Mouse (Mus musculus) limb, embryonic 15.5 days (tissue): ENCODE results near the gene Kdm2b. TPM values are rescaled to one million over a fixed set of nuclear protein-coding genes. Genes with fewer than 3 reads are reported as not detected.

ENCODE experiments used
- ATAC-seq: fragments of 200-750 bp; cut with Nextera tagmentation; 2 replicates; pipeline ENCODE4 v1.8.0; 2017; ENCODE audit warnings: low read depth, moderate TSS enrichment; ENCODE audit not compliant: insufficient number of reproducible peaks, low FRiP score, low TSS enrichment
- H3K27ac ChIP-seq: fragments of 300-500 bp; sonication (generic); 2 replicates; pipeline ENCODE4 v1.5.1; 2015; ENCODE audit warnings: moderate library complexity, mild to moderate bottlenecking, inconsistent platforms
- H3K27me3 ChIP-seq: fragments of 300-500 bp; sonication (generic); 2 replicates; pipeline ENCODE4 v1.6.1; 2015; ENCODE audit warnings: inconsistent platforms
- H3K36me3 ChIP-seq: fragments of 300-500 bp; sonication (generic); 2 replicates; pipeline ENCODE4 v1.6.1; 2015; ENCODE audit warnings: inconsistent platforms
- H3K4me1 ChIP-seq: fragments of 300-500 bp; sonication (generic); 2 replicates; pipeline ENCODE4 v1.6.1; 2015; ENCODE audit warnings: inconsistent platforms
- H3K4me2 ChIP-seq: fragments of 300-500 bp; sonication (generic); 2 replicates; pipeline ENCODE4 v1.6.1; 2015; ENCODE audit warnings: mild to moderate bottlenecking, inconsistent platforms
- H3K4me3 ChIP-seq: fragments of 300-500 bp; sonication (generic); 2 replicates; pipeline ENCODE4 v1.5.1; 2015; ENCODE audit warnings: mild to moderate bottlenecking, inconsistent platforms
- H3K9ac ChIP-seq: fragments of 300-500 bp; sonication (generic); 2 replicates; pipeline ENCODE4 v1.6.1; 2015; ENCODE audit warnings: inconsistent platforms
- H3K9me3 ChIP-seq: fragments of 300-500 bp; sonication (generic); 2 replicates; pipeline ENCODE4 v1.6.1; 2016; ENCODE audit warnings: inconsistent platforms
- WGBS: fragments of 180-500 bp; shearing (Covaris S2); methylation state at CpG from one replicate; pipeline ENCODE4 v1.1.7; 2015; 5-methylcytosine and 5-hydroxymethylcytosine counted together
- polyA plus RNA-seq: library from polyadenylated mRNA; unstranded; fragments of >200 nt; fragmentation: Nextera tagmentation; extraction: Ambion mirVana; gene quantifications from 2 replicates; pipeline ENCODE4 v1.2.1, GENCODE M21; 2015

Kdm2b gene
- polyA plus RNA-seq, 1 experiment from 2014 or later: 46.0 TPM

GRCm38 (mm10) chr5:122938676-122939075 is 50.9 kb downstream of the Kdm2b start:
- WGBS: 81% methylated on average over 3 of the region's 3 CpGs
- no peaks in the 10 kb centered on the region for H3K9me3 ChIP-seq
- H3K9ac ChIP-seq: no peak overlapping the region
- no peak overlapping the region for H3K4me3 ChIP-seq
- 0 out of 2 replicates have a peak, but pooled peaks cover 2% of the 10 kb centered on the region for H3K36me3 ChIP-seq
- no peak for ATAC-seq
- H3K27me3 ChIP-seq: no peaks in the 10 kb centered on the region
- H3K4me2 ChIP-seq: no peak overlapping the region
- 0 out of 2 replicates have a peak, but pooled peaks cover 11% of the 10 kb centered on the region for H3K4me1 ChIP-seq
- H3K27ac ChIP-seq: no peak overlapping the region

- H3K4me3 ChIP-seq: no peak overlapping the region
- no peak overlapping the region for H3K27ac ChIP-seq
- H3K27me3 ChIP-seq: no peaks in the 10 kb centered on the region
- H3K36me3 ChIP-seq: 0 out of 2 replicates have a peak, but pooled peaks cover 2% of the 10 kb centered on the region
- H3K4me1 ChIP-seq: 0 out of 2 replicates have a peak, but pooled peaks cover 11% of the 10 kb centered on the region
- H3K9me3 ChIP-seq: no peaks in the 10 kb centered on the region
- 75% methylated on average over 4 of the region's 4 CpGs for WGBS
- no peak overlapping the region for H3K9ac ChIP-seq
- no peak overlapping the region for H3K4me2 ChIP-seq
- no peak for ATAC-seq
Observed at GRCm38 (mm10) chr5:122937958-122938540, 51.6 kb downstream of the Kdm2b start.

- Histone ChIP-seq H3K9ac (no peak overlapping the region), H3K27me3 (no peaks in the 10 kb centered on the region), H3K36me3 (peaks cover 7% of the 10 kb centered on the region), H3K4me2 (no peak overlapping the region), H3K9me3 (no peaks in the 10 kb centered on the region), H3K27ac (no peak overlapping the region), H3K4me3 (no peak overlapping the region), H3K4me1 (0 out of 2 replicates have a peak, but pooled peaks cover 11% of the 10 kb centered on the region)
- 75% methylated on average over 6 of the region's 6 CpGs for WGBS
- ATAC-seq: no peak
Observed at GRCm38 (mm10) chr5:122937031-122937430, 52.6 kb downstream of the Kdm2b start.

- Histone ChIP-seq H3K4me3 (no peak overlapping the region), H3K4me2 (no peak overlapping the region), H3K27me3 (no peaks in the 10 kb centered on the region), H3K4me1 (0 out of 2 replicates have a peak, but pooled peaks cover 11% of the 10 kb centered on the region), H3K27ac (no peak overlapping the region), H3K9ac (no peak overlapping the region), H3K36me3 (peaks cover 8% of the 10 kb centered on the region), H3K9me3 (no peaks in the 10 kb centered on the region)
- 89% methylated on average over 4 of the region's 4 CpGs for WGBS
- no peak for ATAC-seq
Observed at GRCm38 (mm10) chr5:122935810-122936209, 53.8 kb downstream of the Kdm2b start.

GRCm38 (mm10) chr5:122930991-122931390 is 58.6 kb downstream of the Kdm2b start:
- ATAC-seq: no peak
- Histone ChIP-seq H3K27me3 (no peaks in the 10 kb centered on the region), H3K4me3 (no peak overlapping the region), H3K4me2 (no peak overlapping the region), H3K9ac (no peak overlapping the region), H3K9me3 (no peaks in the 10 kb centered on the region), H3K36me3 (peaks cover 8% of the 10 kb centered on the region), H3K27ac (no peak overlapping the region), H3K4me1 (peaks cover 12% of the 10 kb centered on the region)
- WGBS: 68% methylated on average over 7 of the region's 7 CpGs

GRCm38 (mm10) chr5:122928293-122928692 is 61.3 kb downstream of the Kdm2b start:
- ATAC-seq: no peak
- H3K9ac ChIP-seq: no peak overlapping the region
- H3K36me3 ChIP-seq: peaks cover 6% of the 10 kb centered on the region
- H3K4me3 ChIP-seq: no peak overlapping the region
- 50% methylated on average over 3 of the region's 3 CpGs for WGBS
- no peak overlapping the region for H3K4me2 ChIP-seq
- H3K27me3 ChIP-seq: no peaks in the 10 kb centered on the region
- no peak overlapping the region for H3K27ac ChIP-seq
- no peaks in the 10 kb centered on the region for H3K9me3 ChIP-seq
- H3K4me1 ChIP-seq: peaks cover 16% of the 10 kb centered on the region

GRCm38 (mm10) chr5:122927703-122928102 is 61.9 kb downstream of the Kdm2b start:
- peaks cover 16% of the 10 kb centered on the region for H3K4me1 ChIP-seq
- H3K9me3 ChIP-seq: no peaks in the 10 kb centered on the region
- H3K36me3 ChIP-seq: peaks cover 6% of the 10 kb centered on the region
- H3K4me3 ChIP-seq: no peak overlapping the region
- no peaks in the 10 kb centered on the region for H3K27me3 ChIP-seq
- ATAC-seq: no peak
- no peak overlapping the region for H3K4me2 ChIP-seq
- H3K9ac ChIP-seq: no peak overlapping the region
- H3K27ac ChIP-seq: 0 out of 2 replicates have a peak overlapping the region, but pooled peaks have one; percentile 30
- 71% methylated on average over 6 of the region's 6 CpGs for WGBS

- no peaks in the 10 kb centered on the region for H3K27me3 ChIP-seq
- H3K36me3 ChIP-seq: peaks cover 2% of the 10 kb centered on the region; the same call in 1 of the 2 replicates
- H3K4me1 ChIP-seq: peaks cover 16% of the 10 kb centered on the region
- H3K27ac ChIP-seq: no peak overlapping the region; the same call in 1 of the 2 replicates
- no peak overlapping the region for H3K4me3 ChIP-seq
- 78% methylated on average over 8 of the region's 8 CpGs for WGBS
- no peaks in the 10 kb centered on the region for H3K9me3 ChIP-seq
- H3K9ac ChIP-seq: no peak overlapping the region
- no peak overlapping the region for H3K4me2 ChIP-seq
- no peak for ATAC-seq
Observed at GRCm38 (mm10) chr5:122927092-122927491, 62.5 kb downstream of the Kdm2b start.

- 43% methylated on average over 3 of the region's 3 CpGs for WGBS
- no peak for ATAC-seq
- no peak overlapping the region for H3K4me2 ChIP-seq
Observed at GRCm38 (mm10) chr5:122926341-122926740, 63.3 kb downstream of the Kdm2b start.

GRCm38 (mm10) chr5:122925534-122925958 is 64.1 kb downstream of the Kdm2b start:
- peak overlapping the region; percentile 29 for H3K4me2 ChIP-seq
- no peaks in the 10 kb centered on the region for H3K36me3 ChIP-seq
- H3K9ac ChIP-seq: no peak overlapping the region
- H3K4me1 ChIP-seq: peaks cover 16% of the 10 kb centered on the region
- no peak overlapping the region for H3K4me3 ChIP-seq
- 14% methylated on average over 7 of the region's 7 CpGs for WGBS
- no peaks in the 10 kb centered on the region for H3K9me3 ChIP-seq
- ATAC-seq: peak; percentile 30; the same call in 1 of the 2 replicates
- H3K27me3 ChIP-seq: no peaks in the 10 kb centered on the region
- peak overlapping the region; percentile 38; the same call in 1 of the 2 replicates for H3K27ac ChIP-seq

More at GRCm38 (mm10) chr5:122926341-122926740, 63.3 kb downstream of the Kdm2b start:
- H3K27ac ChIP-seq: peak overlapping the region; percentile 38
- H3K9ac ChIP-seq: no peak overlapping the region
- H3K9me3 ChIP-seq: no peaks in the 10 kb centered on the region
- H3K4me1 ChIP-seq: peaks cover 16% of the 10 kb centered on the region
- H3K36me3 ChIP-seq: no peaks in the 10 kb centered on the region
- no peak overlapping the region for H3K4me3 ChIP-seq
- H3K27me3 ChIP-seq: no peaks in the 10 kb centered on the region

GRCm38 (mm10) chr5:122923871-122924465 is 65.7 kb downstream of the Kdm2b start:
- no peaks in the 10 kb centered on the region for H3K9me3 ChIP-seq
- H3K4me3 ChIP-seq: no peak overlapping the region
- no peaks in the 10 kb centered on the region for H3K36me3 ChIP-seq
- no peak for ATAC-seq
- H3K9ac ChIP-seq: no peak overlapping the region
- no peak overlapping the region for H3K4me2 ChIP-seq
- no peaks in the 10 kb centered on the region for H3K27me3 ChIP-seq
- H3K27ac ChIP-seq: no peak overlapping the region
- WGBS: 88% methylated on average over 10 of the region's 10 CpGs
- peaks cover 16% of the 10 kb centered on the region for H3K4me1 ChIP-seq

GRCm38 (mm10) chr5:122921941-122922340 is 67.7 kb downstream of the Kdm2b start:
- Histone ChIP-seq H3K27ac (no peak overlapping the region), H3K9ac (no peak overlapping the region), H3K36me3 (no peaks in the 10 kb centered on the region), H3K9me3 (no peaks in the 10 kb centered on the region), H3K27me3 (no peaks in the 10 kb centered on the region), H3K4me2 (no peak overlapping the region), H3K4me1 (peaks cover 12% of the 10 kb centered on the region), H3K4me3 (no peak overlapping the region)
- ATAC-seq: no peak
- WGBS: 81% methylated on average over 8 of the region's 8 CpGs
